Mouse (Mus musculus) embryonic stem cell, embryonic (primary cell): ENCODE data around the gene Haus6.

ENCODE experiments used
- CTCF ChIA-PET, 4 experiments: fragments of 300-600 bp in 2 of 4; fragments of 350-600 bp in 2 of 4; sonication (Branson Sonifier 250); formaldehyde crosslinking; loops; one replicate each; lab custom pipeline; 2022; ENCODE audit warnings: inconsistent platforms in 2 of 4; lab: Charles Lee
- POLR2A ChIA-PET, 4 experiments: fragments of 300-600 bp in 2 of 4; fragments of 350-600 bp in 2 of 4; sonication (Branson Sonifier 250); formaldehyde crosslinking; loops; one replicate each; lab custom pipeline; 2022; ENCODE audit warnings: antibody characterized with exemption in 4 of 4, inconsistent platforms in 1 of 4; lab: Charles Lee

Gene Haus6

GRCm38 (mm10) chr4:86541573-86541972 is 70.3 kb downstream of the Haus6 start:
- CTCF ChIA-PET, result interaction anchor here in 1 of 4 experiments (0.8 kb wide), 1 partner anchor 13 kb away, joined by 3 read pairs; no protein-coding TSS in a partner anchor
- POLR2A ChIA-PET, result no interaction called here

GRCm38 (mm10) chr4:86538936-86539335 is 72.9 kb downstream of the Haus6 start:
- ChIA-PET CTCF (interaction anchor here in 2 of 4 experiments (0.6 to 1.6 kb wide), 9 partner anchors 16 to 708 kb away, joined by 3 to 10 read pairs (median 3); no protein-coding TSS in a partner anchor), POLR2A (interaction anchor here (0.5 to 1.7 kb wide), 19 partner anchors 8 to 1345 kb away, joined by 3 to 11 read pairs (median 4); partner anchors contain the start of genes Haus6 (in 2 of the 4), Rraga (in 2 of the 4) and Plin2 (in 1 of the 4))

GRCm38 (mm10) chr4:86537972-86538371 is 73.9 kb downstream of the Haus6 start:
- POLR2A ChIA-PET, result no interaction called here
- CTCF ChIA-PET, result no interaction called here

- ChIA-PET CTCF (interaction anchor here in 1 of 4 experiments (0.9 kb wide), 1 partner anchor 11 kb away, joined by 4 read pairs; no protein-coding TSS in a partner anchor), POLR2A (no interaction called here)
Observed at GRCm38 (mm10) chr4:86534091-86534481, 77.8 kb downstream of the Haus6 start.

GRCm38 (mm10) chr4:86533406-86534090 is 78.3 kb downstream of the Haus6 start:
- ChIA-PET POLR2A (no interaction called here), CTCF (no interaction called here)

- POLR2A ChIA-PET, result no interaction called here
Observed at GRCm38 (mm10) chr4:86529161-86529560, 82.7 kb downstream of the Haus6 start.

More at GRCm38 (mm10) chr4:86529161-86529560, 82.7 kb downstream of the Haus6 start:
- CTCF ChIA-PET, result interaction anchor here in 1 of 4 experiments (1.8 kb wide), 1 partner anchor 16 kb away, joined by 4 read pairs; no protein-coding TSS in a partner anchor
